Mouse (Mus musculus): ENCODE results near the gene Pitpnc1. TPM values are rescaled to one million over a fixed set of nuclear protein-coding genes. Genes with fewer than 3 reads are reported as not detected.

Gene Pitpnc1
- polyA plus RNA-seq, 1 experiment: 18.5 TPM

DNA sequence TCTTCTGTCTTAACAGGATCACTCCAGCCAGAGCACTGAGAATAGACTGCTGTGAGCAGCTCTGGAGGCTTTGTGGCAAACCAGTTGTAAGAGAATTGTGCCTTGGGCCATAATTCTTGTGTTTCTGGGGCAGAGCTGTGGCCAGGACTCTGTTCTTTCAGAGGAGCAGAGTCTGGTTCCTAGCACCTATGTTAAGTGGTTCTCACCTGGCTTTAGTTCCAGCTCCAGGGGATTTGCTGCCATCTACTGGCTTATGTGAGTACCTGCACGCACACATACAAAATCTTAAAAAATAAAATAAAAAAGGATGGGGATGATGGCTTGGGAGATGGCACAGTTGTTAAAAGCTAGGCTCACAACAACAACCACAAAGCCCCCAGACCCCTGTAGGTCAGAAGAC is 311.5 kb downstream of the Pitpnc1 start:
- no peak overlapping the region for H3K27ac ChIP-seq (ENCODE audit: insufficient read depth, low read depth, low read length)
- DNase-seq: no peak
- no peaks in the 10 kb centered on the region for H3K27me3 ChIP-seq (replicated peaks; ENCODE audit: control insufficient read depth, insufficient read depth, low read length)
- TF ChIP-seq POLR2A (IDR thresholded peaks at IDR 0.05; ENCODE audit: low read depth, low read length): no peak
- peak; percentile 54 for TF ChIP-seq CTCF (conservative IDR thresholded peaks at IDR 0.05; ENCODE audit: insufficient read depth, insufficient read length, low read depth, low read length)
- H3K36me3 ChIP-seq (ENCODE audit: control insufficient read depth, insufficient read depth, low read length): no peaks in the 10 kb centered on the region
- no peaks in the 10 kb centered on the region for H3K4me1 ChIP-seq (ENCODE audit: control insufficient read depth, insufficient read depth, low read length)
- WGBS: 65% methylated on average over 1 of the region's 1 CpGs
- H3K4me3 ChIP-seq (ENCODE audit: insufficient read depth, low read depth, low read length): no peak overlapping the region

Other genes starting within 250 kb of the Pitpnc1 start
- gene Psmd12, start 8.8 kb upstream of the Pitpnc1 start, polyA plus RNA-seq (2012; rRNA removed): 15.1 and 19.9 TPM in 2 replicates
- gene Helz, start 77.2 kb upstream of the Pitpnc1 start, polyA plus RNA-seq (2012; rRNA removed): 16.3 and 18.8 TPM in 2 replicates
- gene Cacng1, start 245.8 kb upstream of the Pitpnc1 start, polyA plus RNA-seq (2012; rRNA removed): 0.19 and 1.4 TPM in 2 replicates